Mouse (Mus musculus) spleen, adult 2 months (tissue): ENCODE measurements around the gene Ramp2. TPM values are rescaled to one million over a fixed set of nuclear protein-coding genes. Genes with fewer than 3 reads are reported as not detected.

ENCODE experiments used
- DNase-seq, 2 experiments: peaks; one replicate each; pipeline versions ENCODE4 v3.0.0 to v3.0.0-alpha.2; 2012 to 2021; ENCODE audit warnings: low spot score in 2 of 2, low read depth in 1 of 2
- H3K27ac ChIP-seq: fragments of 200-500 bp; 2 replicates; pipeline ENCODE4 v1.5.1; 2012; ENCODE audit warnings: low read length, inconsistent platforms; ENCODE audit not compliant: insufficient read depth
- H3K27me3 ChIP-seq: fragments of 200-500 bp; 2 replicates; pipeline ENCODE4 v1.6.1; 2012; ENCODE audit warnings: mild to moderate bottlenecking, moderate library complexity, low read length, inconsistent platforms; ENCODE audit not compliant: control insufficient read depth, insufficient read depth
- H3K36me3 ChIP-seq: fragments of 200-500 bp; 2 replicates; pipeline ENCODE4 v1.6.1; 2012; ENCODE audit warnings: mild to moderate bottlenecking, low read length, inconsistent platforms; ENCODE audit not compliant: control insufficient read depth, insufficient read depth
- H3K4me1 ChIP-seq: fragments of 200-500 bp; 2 replicates; pipeline ENCODE4 v1.6.1; 2011; ENCODE audit warnings: inconsistent platforms; ENCODE audit not compliant: control insufficient read depth, insufficient read depth, insufficient read length
- H3K4me3 ChIP-seq: fragments of 200-500 bp; 2 replicates; pipeline ENCODE4 v1.5.1; 2011; ENCODE audit warnings: mild to moderate bottlenecking, inconsistent platforms; ENCODE audit not compliant: insufficient read depth, insufficient read length; ENCODE audit errors: extremely low read depth
- CTCF ChIP-seq: fragments of 200-500 bp; IDR thresholded peaks from 2 replicates; pipeline ENCODE4 v1.5.1; 2011; ENCODE audit warnings: mild to moderate bottlenecking, inconsistent platforms; ENCODE audit not compliant: insufficient read depth, insufficient read length, insufficient replicate concordance; ENCODE audit errors: extremely low read depth
- POLR2A ChIP-seq: fragments of 200-500 bp; IDR thresholded peaks from 2 replicates; pipeline ENCODE4 v1.6.1; 2011; ENCODE audit warnings: low read depth, low read length, inconsistent platforms
- WGBS: fragments of 180-500 bp; shearing (Covaris S2); methylation state at CpG from one replicate; pipeline ENCODE4 v1.1.7; 2018; 5-methylcytosine and 5-hydroxymethylcytosine counted together
- polyA plus RNA-seq: library from polyadenylated mRNA; depleted of rRNA; stranded (reverse); fragments of >200 nt; gene quantifications from 2 replicates; pipeline ENCODE4 v1.2.3, GENCODE M21; 2012

Gene Ramp2
- polyA plus RNA-seq, 1 experiment, result 59.7 TPM

GRCm38 (mm10) chr11:101235429-101235828, 10.4 kb upstream of the Ramp2 start:
- no peak overlapping the region for H3K27ac ChIP-seq
- no peaks in the 10 kb centered on the region for H3K36me3 ChIP-seq
- no peak for DNase-seq
- no peaks in the 10 kb centered on the region for H3K4me1 ChIP-seq
- TF ChIP-seq CTCF (no peak), POLR2A (no peak)
- H3K27me3 ChIP-seq, result no peaks in the 10 kb centered on the region
- no peak overlapping the region for H3K4me3 ChIP-seq

GRCm38 (mm10) chr11:101236782-101237181, 9.0 kb upstream of the Ramp2 start:
- no peak for DNase-seq
- TF ChIP-seq POLR2A (no peak), CTCF (no peak)
- no peaks in the 10 kb centered on the region for H3K36me3 ChIP-seq
- WGBS, result 90% methylated on average over 5 of the region's 5 CpGs
- H3K4me1 ChIP-seq, result no peaks in the 10 kb centered on the region
- no peak overlapping the region for H3K27ac ChIP-seq
- H3K27me3 ChIP-seq, result no peaks in the 10 kb centered on the region
- no peak overlapping the region for H3K4me3 ChIP-seq

GRCm38 (mm10) chr11:101238071-101238647, 7.7 kb upstream of the Ramp2 start:
- no peak for DNase-seq
- Histone ChIP-seq H3K36me3 (no peaks in the 10 kb centered on the region), H3K27me3 (no peaks in the 10 kb centered on the region; the same call in 1 of the 2 replicates), H3K4me1 (no peaks in the 10 kb centered on the region), H3K27ac (no peak overlapping the region), H3K4me3 (no peak overlapping the region)
- 77% methylated on average over 5 of the region's 5 CpGs for WGBS
- no peak for TF ChIP-seq POLR2A
- TF ChIP-seq CTCF, result no peak

- no peaks in the 10 kb centered on the region for H3K36me3 ChIP-seq
- WGBS, result 72% methylated on average over 4 of the region's 4 CpGs
- H3K4me3 ChIP-seq, result no peak overlapping the region
- H3K4me1 ChIP-seq, result peaks cover 4% of the 10 kb centered on the region; the same call in 1 of the 2 replicates
- no peak for TF ChIP-seq CTCF
- no peak for TF ChIP-seq POLR2A
- no peak overlapping the region for H3K27ac ChIP-seq
- DNase-seq, result no peak
- peaks cover 13% of the 10 kb centered on the region for H3K27me3 ChIP-seq
These were observed 757 bp upstream of the Ramp2 start for GRCm38 (mm10) chr11:101245071-101245470.

- H3K4me1 ChIP-seq, result peaks cover 4% of the 10 kb centered on the region; the same call in 1 of the 2 replicates
- TF ChIP-seq CTCF (no peak), POLR2A (no peak)
- peaks cover 13% of the 10 kb centered on the region for H3K27me3 ChIP-seq
- peak overlapping the region; percentile 20; the same call in 1 of the 2 replicates for H3K27ac ChIP-seq
- H3K4me3 ChIP-seq, result peak overlapping the region; percentile 39
- H3K36me3 ChIP-seq, result no peaks in the 10 kb centered on the region
- WGBS, result 31% methylated on average over 7 of the region's 7 CpGs
- no peak for DNase-seq
These were observed 829 bp downstream of the Ramp2 start for GRCm38 (mm10) chr11:101246702-101247012.

- peaks cover 13% of the 10 kb centered on the region for H3K27me3 ChIP-seq
- TF ChIP-seq POLR2A (no peak), CTCF (no peak)
- no peaks in the 10 kb centered on the region for H3K36me3 ChIP-seq
These were observed 1.7 kb downstream of the Ramp2 start for GRCm38 (mm10) chr11:101247521-101248030.

More at GRCm38 (mm10) chr11:101247521-101248030, 1.7 kb downstream of the Ramp2 start:
- 85% methylated on average over 6 of the region's 6 CpGs for WGBS
- Histone ChIP-seq H3K4me1 (peaks cover 5% of the 10 kb centered on the region; the same call in 1 of the 2 replicates), H3K27ac (0 out of 2 replicates have a peak overlapping the region, but pooled peaks have one; percentile 4), H3K4me3 (no peak overlapping the region; the same call in 1 of the 2 replicates)
- no peak for DNase-seq
